16 mouse cellular contexts compared by ENCODE assay signal in genomic region chr5:34960021-34960420, GRCm38 (mm10). TPM values are rescaled to one million over a fixed set of nuclear protein-coding genes. Genes with fewer than 3 reads are reported as not detected.
A peak's percentile ranks its signal among the peaks of the same experiment; 100 is the strongest.
DNase-seq lines count a peak whose midpoint lies in the region; ATAC-seq and TF ChIP-seq lines count a peak whose summit lies in the region.
"Had no signal": no experiment of that assay in that cellular context is flagged by ENCODE, and none has a peak within 500 bp of the region (broad histone marks: within the 10 kb centered on the region; RNA-seq: fewer than 3 reads in every experiment).

No protein-coding gene starts in this region.

- 28% methylated on average over 1 of the region's 1 CpGs for WGBS in heart, embryonic 13.5 days
- WGBS in bone marrow, adult 2 months: 55% methylated on average over 1 of the region's 1 CpGs

- no peak for TF ChIP-seq POLR2A in bone marrow, adult 2 months (IDR thresholded peaks at IDR 0.05; ENCODE audit: borderline replicate concordance, control insufficient read depth, low read depth, low read length)

- intact Hi-C loops in heart, postnatal 36 days (cut with DNase I): no loop called here

- 0 out of 2 replicates have a peak overlapping the region, but pooled peaks have one; percentile 24 for H3K27ac ChIP-seq in heart, embryonic 13.5 days (replicated peaks)
- H3K27ac ChIP-seq in bone marrow, adult 2 months (ENCODE audit: control insufficient read depth, insufficient read depth, low read depth, low read length, poor library complexity): peak overlapping the region; percentile 34
- H3K27ac ChIP-seq: midbrain, embryonic 13.5 days had no signal

- ATAC-seq in heart, embryonic 13.5 days (ENCODE audit: extremely low read depth, insufficient number of reproducible peaks, low FRiP score, low TSS enrichment): no peak
- peak; percentile 65 for ATAC-seq in erythroid progenitor cell, adult 5-6 weeks (replicated peaks; ENCODE audit: low FRiP score, poor library complexity, severe bottlenecking)
- ATAC-seq in megakaryocyte, adult 5-6 weeks (ENCODE audit: poor library complexity, severe bottlenecking): 0 out of 2 replicates have a peak, but pooled peaks have one; percentile 30
- ATAC-seq: inflammation-experienced regulatory T-cells, adult 6 months; midbrain, embryonic 13.5 days had no signal

- H3K27me3 ChIP-seq in heart, embryonic 13.5 days (replicated peaks): no peaks in the 10 kb centered on the region
- H3K27me3 ChIP-seq: midbrain, embryonic 13.5 days had no signal

- no peak for DNase-seq in heart, postnatal 36 days
- DNase-seq in left cerebral cortex, adult 8-10 months (ENCODE audit: low spot score in 2 of 2): no peak
- DNase-seq in testis, postnatal 14 days (ENCODE audit: low spot score): no peak
- DNase-seq: adrenal gland, postnatal 25 days; cerebellum, adult 18-20 months; heart, postnatal 10 days; kidney, postnatal 10 days; lung, postnatal 10 days; right cerebral cortex, postnatal 14 days had no signal

- H3K9ac ChIP-seq in heart, embryonic 13.5 days: no peak overlapping the region
- H3K9ac ChIP-seq: midbrain, embryonic 13.5 days had no signal

- H3K4me3 ChIP-seq in heart, embryonic 13.5 days: no peak overlapping the region
- H3K4me3 ChIP-seq in bone marrow, adult 2 months (replicated peaks; ENCODE audit: control insufficient read depth, low read depth, low read length): no peak overlapping the region
- H3K4me3 ChIP-seq: midbrain, embryonic 13.5 days had no signal

- no peak for TF ChIP-seq CTCF in bone marrow, adult 2 months (IDR thresholded peaks at IDR 0.05; ENCODE audit: control insufficient read depth, insufficient read depth, low read length)

- peaks cover 9% of the 10 kb centered on the region for H3K36me3 ChIP-seq in heart, embryonic 13.5 days

- H3K9me3 ChIP-seq in heart, embryonic 13.5 days: no peaks in the 10 kb centered on the region
- H3K9me3 ChIP-seq: midbrain, embryonic 13.5 days had no signal

- H3K4me1 ChIP-seq in heart, embryonic 13.5 days: peaks cover 87% of the 10 kb centered on the region
- peaks cover 3% of the 10 kb centered on the region for H3K4me1 ChIP-seq in bone marrow, adult 2 months (ENCODE audit: control insufficient read depth, insufficient read depth, low read length)

- H3K4me2 ChIP-seq in heart, embryonic 13.5 days: no peak overlapping the region
- H3K4me2 ChIP-seq: midbrain, embryonic 13.5 days had no signal

RNA-seq across cellular contexts. Expression of gene Rgs12, which starts 10.8 kb away (rescaled TPM):
- 28.9 and 30.7 TPM in 2 replicates for polyA plus RNA-seq in heart, embryonic 13.5 days (2015; fragmentation: Nextera tagmentation; extraction: Ambion mirVana)
- total RNA-seq in heart, postnatal 36 days (2021): 10 to 100 TPM; 15.6 to 16.2 TPM
- polyA plus RNA-seq in bone marrow, adult 2 months (2011; ENCODE audit: insufficient read depth, insufficient read length, low replicate concordance, missing spikeins): 21.4 and 56.9 TPM in 2 replicates
- total RNA-seq in erythroid progenitor cell, adult 5-6 weeks (2015; ENCODE audit: low replicate concordance): 37.3 and 41.4 TPM in 2 replicates
- 62.8 and 79.7 TPM in 2 replicates for total RNA-seq in erythroid progenitor cell, adult 5-6 weeks (2017; ENCODE audit: low replicate concordance)
- total RNA-seq in megakaryocyte, adult 5-6 weeks (2015): 5.7 and 8.5 TPM in 2 replicates
- 6.2 and 7.1 TPM in 2 replicates for total RNA-seq in megakaryocyte, adult 5-6 weeks (2017)
- total RNA-seq in left cerebral cortex, adult 8-10 months (2022): 10 to 100 TPM; 43.3 to 59.1 (median 45.4) TPM

RNA-seq across cellular contexts. Expression of gene Msantd1, which starts 52.2 kb away (rescaled TPM):
- 0.52 TPM in 1 of 2 replicates, not detected in the other for polyA plus RNA-seq in heart, embryonic 13.5 days (2015; fragmentation: Nextera tagmentation; extraction: Ambion mirVana)
- under 1 TPM; 0.39 to 0.60 TPM for total RNA-seq in heart, postnatal 36 days (2021)
- 0.72 and 4.6 TPM in 2 replicates for polyA plus RNA-seq in bone marrow, adult 2 months (2011; ENCODE audit: insufficient read depth, insufficient read length, low replicate concordance, missing spikeins)
- total RNA-seq in erythroid progenitor cell, adult 5-6 weeks (2015; ENCODE audit: low replicate concordance): 0.36 and 0.42 TPM in 2 replicates
- 3.5 TPM in 1 of 2 replicates, not detected in the other for total RNA-seq in erythroid progenitor cell, adult 5-6 weeks (2017; ENCODE audit: low replicate concordance)
- 0.80 and 1.2 TPM in 2 replicates for total RNA-seq in megakaryocyte, adult 5-6 weeks (2015)
- 0.44 TPM in 1 of 2 replicates, not detected in the other for total RNA-seq in megakaryocyte, adult 5-6 weeks (2017)
- 1 to 10 TPM; 3.9 to 6.6 (median 4.1) TPM for total RNA-seq in left cerebral cortex, adult 8-10 months (2022)
- polyA plus RNA-seq: C2C12 had no signal
